Mouse (Mus musculus) thymus, postnatal 4 days (tissue): ENCODE data around the gene Hs6st1.

Source experiments
- DNase-seq: peaks from one replicate; pipeline ENCODE4 v3.0.0; 2021

Gene Hs6st1

DNA sequence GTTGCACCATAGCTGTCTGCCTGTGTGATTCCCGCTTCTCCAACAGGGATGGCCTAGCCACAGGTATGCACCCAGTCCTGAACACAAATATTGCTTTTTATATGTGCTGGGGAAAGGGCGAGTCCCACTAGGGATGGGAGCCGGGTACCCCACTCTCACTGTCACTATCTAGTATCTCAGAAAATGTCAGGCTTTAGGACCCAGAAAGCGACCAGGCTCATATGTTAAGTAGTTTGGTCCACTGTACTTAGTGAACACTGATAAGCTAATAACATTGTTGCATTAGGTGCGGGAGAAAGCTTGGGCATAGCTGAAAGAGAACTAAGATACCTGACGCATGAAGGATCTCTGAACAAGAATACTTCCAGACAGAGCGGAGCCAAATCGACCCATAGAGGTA lies 63.6 kb downstream of the Hs6st1 start:
- no peak for DNase-seq

GRCm38 (mm10) chr1:36132211-36132610 lies 64.0 kb downstream of the Hs6st1 start:
- DNase-seq: no peak

DNA sequence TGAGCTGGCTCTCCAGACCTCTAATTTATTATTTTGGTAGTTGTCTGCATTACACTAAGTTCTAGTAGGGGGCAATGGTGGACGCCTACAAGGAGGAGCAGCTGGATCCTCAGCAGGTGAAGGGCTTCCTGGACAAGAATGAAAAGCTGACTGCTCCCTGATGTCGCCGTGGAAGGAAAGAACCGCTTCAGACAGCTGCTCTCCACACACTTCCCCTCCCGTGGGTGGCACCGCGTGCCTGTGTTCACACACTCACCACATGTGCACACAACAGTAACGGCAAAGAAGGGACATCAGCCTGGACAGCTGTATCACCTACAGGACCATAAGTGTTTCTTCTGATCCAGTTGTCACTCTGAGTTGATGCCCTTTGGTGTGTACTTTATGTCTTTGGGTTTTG lies 64.8 kb downstream of the Hs6st1 start:
- peak; percentile 67 for DNase-seq

- DNase-seq: no peak
These were observed 65.4 kb downstream of the Hs6st1 start for GRCm38 (mm10) chr1:36133647-36134046.

GRCm38 (mm10) chr1:36134584-36134983 lies 66.4 kb downstream of the Hs6st1 start:
- DNase-seq: peak; percentile 90

- no peak for DNase-seq
These were observed 72.1 kb downstream of the Hs6st1 start for GRCm38 (mm10) chr1:36140311-36140710.

- DNase-seq: peak; percentile 81
These were observed 76.8 kb downstream of the Hs6st1 start for GRCm38 (mm10) chr1:36145050-36145449.

DNA sequence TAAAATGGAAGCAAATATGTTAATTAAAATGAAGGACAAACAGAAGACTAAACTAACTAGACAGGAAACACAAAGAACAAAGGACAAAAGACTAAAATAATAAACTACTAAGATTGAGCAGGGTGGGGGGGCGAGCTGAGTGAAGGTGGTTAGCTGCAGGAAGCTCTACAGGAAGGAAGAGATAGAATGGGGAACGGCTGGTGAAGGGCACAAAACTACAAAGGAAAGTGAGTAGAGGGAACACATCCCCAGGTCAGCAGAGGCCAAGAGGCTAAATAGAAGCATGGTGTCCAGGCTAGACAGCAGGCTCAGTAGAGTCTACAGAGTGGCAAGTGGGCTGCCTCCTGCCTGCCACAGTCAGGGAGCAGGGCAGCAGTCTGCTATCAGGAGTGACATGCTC lies 80.6 kb downstream of the Hs6st1 start:
- peak; percentile 83 for DNase-seq

- DNase-seq: peak; percentile 92
These were observed 81.2 kb downstream of the Hs6st1 start for GRCm38 (mm10) chr1:36149411-36149810.
